Mouse (Mus musculus) neural tube, embryonic 12.5 days (tissue): ENCODE data around the gene Gm40193. TPM values are rescaled to one million over a fixed set of nuclear protein-coding genes. Genes with fewer than 3 reads are reported as not detected.

Experiments used
- ATAC-seq: fragments of 200-750 bp; cut with Nextera tagmentation; 2 replicates; pipeline ENCODE4 v1.8.0; 2017; ENCODE audit warnings: low read depth, mild to moderate bottlenecking, moderate TSS enrichment, moderate library complexity; ENCODE audit not compliant: low FRiP score
- H3K27ac ChIP-seq: fragments of 300-500 bp; sonication (generic); 2 replicates; pipeline ENCODE4 v1.5.1; 2016
- H3K27me3 ChIP-seq: fragments of 300-500 bp; sonication (generic); replicated peaks from 2 replicates; pipeline ENCODE4 v1.6.1; 2016; ENCODE audit warnings: mild to moderate bottlenecking
- H3K36me3 ChIP-seq: fragments of 300-500 bp; sonication (generic); 2 replicates; pipeline ENCODE4 v1.6.1; 2016; ENCODE audit warnings: mild to moderate bottlenecking
- H3K4me1 ChIP-seq: fragments of 300-500 bp; sonication (generic); 2 replicates; pipeline ENCODE4 v1.6.1; 2016
- H3K4me2 ChIP-seq: fragments of 300-500 bp; sonication (generic); replicated peaks from 2 replicates; pipeline ENCODE4 v1.6.1; 2016; ENCODE audit warnings: mild to moderate bottlenecking
- H3K4me3 ChIP-seq: fragments of 300-500 bp; sonication (generic); 2 replicates; pipeline ENCODE4 v1.5.1; 2016
- H3K9ac ChIP-seq: fragments of 300-500 bp; sonication (generic); 2 replicates; pipeline ENCODE4 v1.6.1; 2016; ENCODE audit warnings: mild to moderate bottlenecking
- H3K9me3 ChIP-seq: fragments of 300-500 bp; sonication (generic); 2 replicates; pipeline ENCODE4 v1.6.1; 2016; ENCODE audit warnings: mild to moderate bottlenecking
- WGBS: fragments of 180-500 bp; shearing (Covaris S2); methylation state at CpG from one replicate; pipeline ENCODE4 v1.1.7; 2016; 5-methylcytosine and 5-hydroxymethylcytosine counted together
- polyA plus RNA-seq: library from polyadenylated mRNA; unstranded; fragments of >200 nt; fragmentation: Nextera tagmentation; extraction: Ambion mirVana; gene quantifications from 2 replicates; pipeline ENCODE4 v1.2.1, GENCODE M21; 2016

Gm40193 gene
- polyA plus RNA-seq, 1 experiment from 2014 or later = not detected

DNA sequence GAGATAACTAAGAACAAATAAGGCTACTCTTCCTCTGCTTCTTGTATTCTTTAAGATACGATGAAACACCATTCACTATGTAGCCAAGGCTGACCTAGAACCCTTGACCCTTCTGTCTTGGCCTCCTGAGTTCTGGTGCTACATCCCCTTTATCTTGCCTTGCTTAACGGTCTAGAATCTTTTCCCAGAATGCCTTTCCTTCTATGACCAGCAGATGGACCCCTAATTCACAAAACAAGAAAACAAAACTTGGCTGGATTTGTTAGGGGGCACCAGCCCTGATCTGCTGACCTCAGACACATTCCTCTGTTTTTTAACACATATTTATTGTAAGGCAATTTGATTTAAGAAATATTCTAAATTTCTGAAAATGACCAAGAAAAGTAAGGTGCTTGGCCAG lies 16.4 kb downstream of the Gm40193 start:
- Histone ChIP-seq H3K9ac (no peak overlapping the region), H3K9me3 (no peaks in the 10 kb centered on the region), H3K4me2 (no peak overlapping the region), H3K27ac (no peak overlapping the region), H3K4me3 (no peak overlapping the region), H3K4me1 (peaks cover 10% of the 10 kb centered on the region), H3K27me3 (peaks cover 10% of the 10 kb centered on the region), H3K36me3 (no peaks in the 10 kb centered on the region)
- ATAC-seq = no peak
- 38% methylated on average over 2 of the region's 2 CpGs for WGBS

DNA sequence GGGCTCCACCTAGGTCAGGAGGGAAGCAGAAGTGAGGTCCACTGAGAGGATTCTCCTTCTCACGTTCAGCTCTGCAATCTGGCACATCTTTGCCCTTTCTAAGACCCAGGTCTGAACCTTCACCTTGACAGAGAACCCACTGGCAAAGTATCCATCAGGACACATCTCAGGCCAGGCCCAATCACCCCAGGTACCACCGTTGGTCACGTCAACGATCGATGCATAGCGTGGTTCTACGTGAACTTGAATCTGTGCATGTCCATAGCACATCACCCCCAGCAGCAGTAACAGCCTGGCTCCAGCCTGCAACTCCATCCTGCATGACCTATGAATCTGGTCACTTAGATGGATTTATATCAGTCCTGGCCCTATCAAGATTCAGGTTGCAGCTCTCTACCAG lies 18.5 kb downstream of the Gm40193 start, which contains the start of gene Vmo1:
TSS of gene Vmo1 (minus strand) at position 329 of the 400 bp plus-strand sequence.
- Histone ChIP-seq H3K36me3 (no peaks in the 10 kb centered on the region), H3K27me3 (peaks cover 1% of the 10 kb centered on the region; the same call in 1 of the 2 replicates), H3K9ac (no peak within 1 kb of the TSS), H3K27ac (no peak within 1 kb of the TSS), H3K4me2 (no peak within 1 kb of the TSS), H3K4me3 (no peak within 1 kb of the TSS), H3K9me3 (no peaks in the 10 kb centered on the region), H3K4me1 (peaks cover 7% of the 10 kb centered on the region; the same call in 1 of the 2 replicates)
- ATAC-seq = no peak
- WGBS = 87% methylated on average over 7 of the region's 7 CpGs

DNA sequence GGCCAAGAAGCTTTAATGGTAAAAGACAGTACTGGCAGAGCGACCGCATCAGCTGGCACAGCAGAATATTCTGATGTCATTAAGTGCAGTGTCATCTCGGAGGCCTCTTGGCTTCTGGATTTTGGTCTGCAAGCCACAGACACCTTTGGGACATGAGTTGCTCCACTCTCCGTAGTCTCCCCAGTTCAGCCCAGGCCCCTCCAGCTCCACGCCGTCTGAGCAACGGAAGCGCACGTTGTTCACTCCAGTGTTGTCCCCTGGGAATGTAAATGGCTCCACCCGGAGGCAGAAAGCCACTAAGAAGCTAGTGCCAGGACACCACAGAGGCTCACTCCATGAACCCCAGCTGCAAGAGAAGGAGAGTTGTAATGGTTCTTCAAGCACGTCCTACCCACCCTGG lies 19.2 kb downstream of the Gm40193 start:
- no peak for ATAC-seq
- Histone ChIP-seq H3K4me1 (peaks cover 7% of the 10 kb centered on the region; the same call in 1 of the 2 replicates), H3K27me3 (no peaks in the 10 kb centered on the region), H3K36me3 (no peaks in the 10 kb centered on the region), H3K9ac (no peak overlapping the region), H3K27ac (no peak overlapping the region), H3K9me3 (no peaks in the 10 kb centered on the region), H3K4me2 (no peak overlapping the region), H3K4me3 (no peak overlapping the region)
- WGBS = 56% methylated on average over 11 of the region's 11 CpGs

DNA sequence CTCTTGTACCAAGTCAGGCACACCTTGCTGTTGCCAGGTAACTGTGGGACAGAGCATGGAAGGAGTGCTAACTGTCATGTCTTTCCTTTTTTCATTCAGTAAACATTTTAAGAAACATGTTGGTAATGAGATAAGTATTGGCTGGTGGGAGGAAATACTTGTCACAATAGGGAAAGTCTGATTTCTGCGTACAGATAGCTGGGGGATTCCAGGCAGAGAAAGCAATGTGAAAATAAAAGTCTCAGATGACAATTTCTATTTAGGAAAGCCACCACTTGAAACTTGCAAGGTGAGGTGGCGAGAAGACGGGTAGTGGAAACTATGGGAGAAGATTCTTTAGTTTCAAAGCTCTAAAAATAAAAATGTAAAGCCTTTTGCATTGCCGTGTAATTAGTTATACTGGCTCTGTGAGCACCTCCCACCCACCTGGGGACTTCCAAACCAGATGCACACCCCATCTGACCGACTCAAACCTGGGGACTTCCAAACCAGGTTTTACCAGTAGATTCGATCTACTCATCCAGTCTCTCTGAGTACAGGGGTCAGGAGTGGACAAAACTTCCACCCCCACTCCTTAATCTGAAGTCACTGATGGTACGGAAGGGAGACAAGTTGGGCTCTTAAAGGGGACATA lies 19.9 kb downstream of the Gm40193 start:
- Histone ChIP-seq H3K9ac (no peak overlapping the region), H3K36me3 (no peaks in the 10 kb centered on the region), H3K4me2 (no peak overlapping the region), H3K9me3 (no peaks in the 10 kb centered on the region), H3K4me3 (no peak overlapping the region), H3K27ac (no peak overlapping the region), H3K4me1 (peaks cover 7% of the 10 kb centered on the region; the same call in 1 of the 2 replicates), H3K27me3 (no peaks in the 10 kb centered on the region)
- ATAC-seq = no peak
- 84% methylated on average over 7 of the region's 7 CpGs for WGBS

DNA sequence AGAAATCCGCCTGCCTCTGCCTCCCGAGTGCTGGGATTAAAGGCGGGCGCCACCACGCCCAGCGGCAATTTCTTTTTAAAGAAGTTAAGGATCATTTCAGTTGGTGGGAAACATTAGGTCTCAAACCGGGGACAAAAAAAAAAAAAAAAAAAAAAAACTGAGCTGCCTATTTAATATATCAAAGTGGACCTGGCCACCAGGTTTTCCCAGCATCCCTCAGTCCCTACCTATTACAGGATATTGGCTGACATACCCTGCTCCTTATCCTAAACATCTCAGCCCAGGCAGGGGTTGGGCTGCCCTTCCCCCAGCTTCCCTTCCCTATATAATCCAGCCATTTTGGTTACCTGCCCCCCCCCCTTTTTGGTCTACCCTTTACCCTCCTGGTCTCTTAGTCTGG lies 20.9 kb downstream of the Gm40193 start:
- no peak for ATAC-seq
- H3K36me3 ChIP-seq = no peaks in the 10 kb centered on the region

DNA sequence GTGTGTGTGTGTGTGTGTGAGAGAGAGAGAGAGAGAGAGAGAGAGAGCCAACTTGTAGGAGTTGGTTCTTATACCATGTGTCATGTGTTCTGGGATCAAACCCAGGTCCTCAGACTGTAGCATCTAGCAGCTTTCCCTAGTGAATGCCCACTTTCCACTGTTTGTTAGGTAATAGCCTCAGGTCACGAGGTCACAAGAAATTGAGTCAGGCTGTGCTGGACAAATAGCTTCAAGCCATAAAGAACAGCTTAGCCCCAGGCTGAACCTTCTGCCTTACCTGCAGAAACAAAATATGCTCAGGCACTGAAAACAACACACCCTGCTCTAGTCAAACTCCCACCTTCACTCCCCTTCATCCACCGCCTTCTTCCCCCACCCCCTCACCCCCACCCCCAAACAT lies 21.5 kb downstream of the Gm40193 start:
- H3K27ac ChIP-seq = no peak overlapping the region
- 69% methylated on average over 2 of the region's 2 CpGs for WGBS
- no peak for ATAC-seq
- no peak overlapping the region for H3K4me2 ChIP-seq
- H3K27me3 ChIP-seq = no peaks in the 10 kb centered on the region
- H3K36me3 ChIP-seq = no peaks in the 10 kb centered on the region
- H3K4me3 ChIP-seq = no peak overlapping the region
- peaks cover 7% of the 10 kb centered on the region; the same call in 1 of the 2 replicates for H3K4me1 ChIP-seq
- no peak overlapping the region for H3K9ac ChIP-seq
- H3K9me3 ChIP-seq = no peaks in the 10 kb centered on the region

More for the DNA sequence above, 20.9 kb downstream of the Gm40193 start:
- peaks cover 7% of the 10 kb centered on the region; the same call in 1 of the 2 replicates for H3K4me1 ChIP-seq
- H3K4me3 ChIP-seq = no peak overlapping the region
- no peak overlapping the region for H3K9ac ChIP-seq
- no peak overlapping the region for H3K27ac ChIP-seq
- H3K9me3 ChIP-seq = no peaks in the 10 kb centered on the region
- no peaks in the 10 kb centered on the region for H3K27me3 ChIP-seq
- 89% methylated on average over 7 of the region's 7 CpGs for WGBS
- no peak overlapping the region for H3K4me2 ChIP-seq

DNA sequence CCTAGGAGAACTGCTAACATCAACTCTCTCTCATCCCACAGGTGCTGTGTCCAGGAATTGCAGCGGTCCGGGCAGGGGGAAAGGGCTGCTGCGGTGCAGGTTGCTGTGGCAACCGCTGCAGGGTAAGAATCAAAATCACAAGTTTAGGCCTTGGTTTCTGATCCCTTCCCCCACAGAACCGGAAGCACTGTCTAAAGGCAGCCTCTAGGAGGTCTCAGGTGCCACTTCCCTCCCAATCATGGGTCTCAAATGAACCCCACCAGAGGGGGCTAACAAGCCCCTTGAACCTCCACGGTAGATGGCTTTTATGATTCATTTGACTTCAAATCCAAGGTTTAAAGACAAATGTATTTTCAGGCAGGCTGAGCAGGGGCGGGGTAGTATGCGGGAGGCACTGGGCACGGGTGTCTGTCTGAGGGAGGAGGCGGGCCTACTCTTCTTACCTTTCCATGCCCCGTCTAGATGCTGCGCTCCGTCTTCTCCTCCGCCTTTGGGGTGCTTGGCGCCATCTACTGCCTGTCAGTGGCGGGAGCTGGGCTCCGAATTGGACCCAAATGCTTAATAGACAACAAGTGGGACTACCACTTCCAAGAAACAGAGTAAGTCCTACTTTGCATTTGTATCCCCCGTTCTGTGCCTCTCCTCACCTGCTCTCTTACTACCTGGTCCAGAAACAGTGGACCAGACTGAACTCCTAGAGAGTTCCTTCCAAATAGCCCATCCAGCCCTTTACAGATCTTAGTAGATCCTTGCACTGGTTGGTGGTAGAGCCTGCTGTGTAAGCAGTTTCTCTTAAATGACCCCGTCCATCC lies 22.8 kb downstream of the Gm40193 start:
- Histone ChIP-seq H3K27ac (no peak overlapping the region), H3K4me1 (peaks cover 7% of the 10 kb centered on the region; the same call in 1 of the 2 replicates), H3K36me3 (no peaks in the 10 kb centered on the region), H3K9me3 (no peaks in the 10 kb centered on the region), H3K27me3 (no peaks in the 10 kb centered on the region), H3K4me3 (no peak overlapping the region), H3K9ac (no peak overlapping the region), H3K4me2 (peak overlapping the region; percentile 30)
- ATAC-seq = no peak
- WGBS = 10% methylated on average over 19 of the region's 19 CpGs

DNA sequence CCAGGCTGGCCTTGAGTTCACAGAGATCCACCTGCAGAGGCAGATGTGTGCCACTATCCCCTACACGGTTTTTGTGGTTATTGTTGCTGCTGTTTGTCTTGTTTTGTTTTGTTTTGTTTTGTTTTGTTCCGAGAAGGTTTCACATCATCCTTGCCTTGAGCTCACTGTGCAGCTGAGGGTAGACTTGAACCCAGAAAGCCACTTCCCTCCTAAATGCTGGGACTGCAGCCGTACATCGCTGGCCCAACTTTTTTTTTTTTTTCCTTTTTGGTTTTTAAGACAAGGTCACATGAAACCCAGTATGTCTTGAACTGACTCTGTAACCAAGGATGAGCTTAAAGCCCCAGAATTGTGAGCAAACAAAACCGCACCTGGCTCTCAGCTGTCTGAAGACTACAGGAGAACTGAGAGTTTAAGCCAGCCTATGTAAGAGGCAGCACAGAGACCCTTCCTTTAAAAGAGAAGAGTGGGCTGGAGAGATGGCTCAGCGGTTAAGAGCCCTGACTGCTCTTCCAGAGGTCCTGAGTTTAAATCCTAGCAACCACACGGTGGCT lies 25.7 kb downstream of the Gm40193 start:
- Histone ChIP-seq H3K27me3 (no peaks in the 10 kb centered on the region), H3K4me3 (no peak overlapping the region), H3K9me3 (no peaks in the 10 kb centered on the region), H3K36me3 (no peaks in the 10 kb centered on the region), H3K4me1 (peaks cover 7% of the 10 kb centered on the region; the same call in 1 of the 2 replicates), H3K27ac (no peak overlapping the region), H3K9ac (no peak overlapping the region), H3K4me2 (no peak overlapping the region)
- ATAC-seq = no peak
- 74% methylated on average over 7 of the region's 7 CpGs for WGBS

DNA sequence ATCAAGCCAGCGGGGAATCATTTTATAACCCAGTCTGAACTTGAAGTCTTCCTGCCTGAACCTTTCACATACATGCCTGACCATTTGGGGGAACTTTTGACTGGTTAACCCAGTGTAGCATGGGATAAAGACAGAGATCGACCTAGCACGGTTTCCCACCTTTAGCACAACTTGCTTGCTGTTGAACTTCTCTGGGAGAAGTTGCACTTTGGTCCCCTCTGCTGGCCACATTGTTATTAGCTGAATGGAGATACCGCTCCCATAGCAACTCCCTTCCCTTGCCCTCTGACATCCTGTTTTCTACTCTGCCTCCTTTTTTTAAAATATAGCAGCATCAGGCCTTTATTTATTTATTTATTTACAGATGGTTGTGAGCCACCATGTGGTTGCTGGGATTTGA lies 26.4 kb downstream of the Gm40193 start:
- no peaks in the 10 kb centered on the region for H3K9me3 ChIP-seq
- H3K4me1 ChIP-seq = peaks cover 7% of the 10 kb centered on the region; the same call in 1 of the 2 replicates
- no peak overlapping the region for H3K27ac ChIP-seq
- H3K4me2 ChIP-seq = no peak overlapping the region
- ATAC-seq = no peak
- H3K4me3 ChIP-seq = no peak overlapping the region
- no peak overlapping the region for H3K9ac ChIP-seq
- 26% methylated on average over 4 of the region's 4 CpGs for WGBS
- no peaks in the 10 kb centered on the region for H3K27me3 ChIP-seq
- no peaks in the 10 kb centered on the region for H3K36me3 ChIP-seq

DNA sequence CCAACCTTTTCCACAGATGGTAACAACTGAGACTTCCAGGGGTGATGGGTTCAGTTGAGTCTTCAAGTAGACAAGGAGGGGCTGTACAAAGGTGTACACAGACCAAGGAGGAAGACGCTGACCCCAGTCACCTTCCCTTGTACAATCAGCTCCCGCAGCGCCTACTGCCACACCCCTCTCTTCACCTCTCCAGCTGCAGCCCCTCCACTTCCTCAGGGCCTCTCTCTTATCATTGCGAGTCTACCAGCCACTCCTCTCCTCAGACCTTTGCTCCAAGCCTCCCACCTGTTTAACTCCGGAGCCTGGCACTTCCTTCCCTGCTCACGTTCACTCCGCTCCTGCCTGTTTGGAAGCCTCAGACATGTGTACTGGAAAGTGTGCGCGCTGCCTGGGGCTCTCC lies 27.8 kb downstream of the Gm40193 start, which contains the start of gene Tm4sf5:
TSS of gene Tm4sf5 (plus strand) at position 275 of the 400 bp plus-strand sequence.
- Histone ChIP-seq H3K27me3 (no peaks in the 10 kb centered on the region), H3K4me1 (peaks cover 5% of the 10 kb centered on the region; the same call in 1 of the 2 replicates), H3K36me3 (no peaks in the 10 kb centered on the region), H3K27ac (no peak within 1 kb of the TSS), H3K4me3 (no peak within 1 kb of the TSS), H3K9ac (no peak within 1 kb of the TSS), H3K9me3 (no peaks in the 10 kb centered on the region), H3K4me2 (no peak within 1 kb of the TSS)
- 81% methylated on average over 9 of the region's 9 CpGs for WGBS
- ATAC-seq = no peak

DNA sequence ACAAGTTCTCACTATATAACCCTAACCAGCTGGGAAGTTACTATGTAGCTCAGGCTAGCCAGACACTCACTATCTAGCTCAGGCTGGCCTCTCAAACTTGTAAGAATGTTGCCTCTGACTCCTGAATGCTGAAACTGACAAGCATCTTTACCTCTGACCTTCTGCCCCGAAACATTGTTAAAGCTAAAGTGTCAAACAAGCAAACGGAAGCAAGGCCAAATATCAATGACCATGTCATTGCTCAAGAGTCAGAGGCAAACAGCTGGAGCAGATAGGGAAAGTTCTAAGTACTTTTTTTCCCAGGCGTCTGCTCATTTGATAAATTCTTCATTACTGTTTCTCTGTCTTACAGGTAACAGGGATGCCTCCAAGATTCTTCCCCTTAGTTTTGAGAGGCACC lies 30.7 kb downstream of the Gm40193 start:
- Histone ChIP-seq H3K27ac (no peak overlapping the region), H3K27me3 (no peaks in the 10 kb centered on the region), H3K4me3 (no peak overlapping the region), H3K9ac (no peak overlapping the region), H3K9me3 (no peaks in the 10 kb centered on the region), H3K4me2 (no peak overlapping the region), H3K4me1 (no peaks in the 10 kb centered on the region), H3K36me3 (no peaks in the 10 kb centered on the region)
- 78% methylated on average over 3 of the region's 3 CpGs for WGBS
- no peak for ATAC-seq

DNA sequence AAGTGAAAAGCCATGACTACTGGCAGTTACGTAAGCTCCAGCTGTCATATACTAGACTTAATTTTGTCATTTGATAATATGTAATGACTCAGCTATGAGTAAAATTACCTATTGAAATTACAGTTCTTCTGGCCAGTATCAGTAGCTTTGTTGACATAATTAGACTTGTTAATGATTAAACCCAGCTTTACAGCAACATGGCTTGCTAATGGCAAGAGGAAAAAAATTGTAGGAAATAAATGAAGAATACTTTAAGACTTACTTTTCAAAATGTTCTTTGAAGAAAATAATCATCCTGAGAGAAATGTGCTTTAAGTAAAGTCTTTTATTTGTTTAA lies 32.3 kb downstream of the Gm40193 start:
- H3K27me3 ChIP-seq = no peaks in the 10 kb centered on the region
- no peak overlapping the region for H3K9ac ChIP-seq
- no peak overlapping the region for H3K27ac ChIP-seq
- 90% methylated on average over 1 of the region's 1 CpGs for whole genome bisulfite sequencing
- no peaks in the 10 kb centered on the region for H3K4me1 ChIP-seq
- no peaks in the 10 kb centered on the region for H3K9me3 ChIP-seq
- no peaks in the 10 kb centered on the region for H3K36me3 ChIP-seq
- H3K4me3 ChIP-seq = no peak overlapping the region
- ATAC-seq = no peak
- H3K4me2 ChIP-seq = no peak overlapping the region
